Mouse (Mus musculus): ENCODE measurements around the gene Napb.

- no peak for TF ChIP-seq CTCF (IDR thresholded peaks at IDR 0.05; ENCODE audit: extremely low read depth, insufficient read depth, low read length)
- peak; percentile 67 for TF ChIP-seq POLR2A (IDR thresholded peaks at IDR 0.05; ENCODE audit: extremely low read depth, insufficient read depth, low read length)
These were observed 51.4 kb downstream of the Napb start, which contains the start of gene Gzf1 for GRCm38 (mm10) chr2:148680775-148681291.
